In genomic region chr17:34887942-34888341, GRCm38 (mm10) we compare ENCODE assay signal across 1 mouse cellular context.
TF ChIP-seq lines count a peak whose summit lies in the region.

No protein-coding gene starts in this region.

TF ChIP-seq in CH12.LX, 34 proteins besides CTCF, POLR2A, EP300 and RAD21 (continued from another document):
- TF ChIP-seq E2F4 (IDR thresholded peaks at IDR 0.05; ENCODE audit: insufficient replicate concordance, low read depth, low read length) = no peak
- TF ChIP-seq PAX5 (IDR thresholded peaks at IDR 0.05; ENCODE audit: low read length) = no peak
- no peak for TF ChIP-seq ZNF384 (IDR thresholded peaks at IDR 0.05; ENCODE audit: low read depth, low read length)
- no peak for TF ChIP-seq UBTF (IDR thresholded peaks at IDR 0.05; ENCODE audit: low read depth, low read length)
